Mouse (Mus musculus) Muller cell, postnatal 12 days (primary cell): Measurements from ENCODE around the gene Tmed10.

Source experiments
- DNase-seq: peaks from one replicate; pipeline ENCODE4 v3.0.0-alpha.2; 2015; ENCODE audit errors: inconsistent ontology term

Gene Tmed10

DNA sequence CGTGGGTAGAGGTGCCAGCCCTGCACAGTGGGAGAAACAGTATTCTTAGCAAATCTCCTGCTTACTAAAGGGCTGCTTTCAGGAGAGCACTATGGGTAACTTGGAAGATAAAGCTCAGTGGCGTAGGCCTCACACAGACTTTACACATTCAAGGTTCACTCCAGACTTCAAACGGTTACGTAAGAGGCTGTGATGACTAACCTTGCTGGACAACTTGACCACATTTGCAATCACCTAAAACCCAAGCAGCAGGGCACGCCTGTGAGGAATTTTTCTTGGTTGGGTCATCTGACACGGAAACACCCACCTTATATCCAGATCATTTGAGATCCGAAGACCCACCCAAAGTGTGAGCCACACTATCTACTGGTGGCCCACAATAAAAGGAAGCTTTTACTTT, 44.5 kb downstream of the Tmed10 start:
- DNase-seq: peak; percentile 17

DNA sequence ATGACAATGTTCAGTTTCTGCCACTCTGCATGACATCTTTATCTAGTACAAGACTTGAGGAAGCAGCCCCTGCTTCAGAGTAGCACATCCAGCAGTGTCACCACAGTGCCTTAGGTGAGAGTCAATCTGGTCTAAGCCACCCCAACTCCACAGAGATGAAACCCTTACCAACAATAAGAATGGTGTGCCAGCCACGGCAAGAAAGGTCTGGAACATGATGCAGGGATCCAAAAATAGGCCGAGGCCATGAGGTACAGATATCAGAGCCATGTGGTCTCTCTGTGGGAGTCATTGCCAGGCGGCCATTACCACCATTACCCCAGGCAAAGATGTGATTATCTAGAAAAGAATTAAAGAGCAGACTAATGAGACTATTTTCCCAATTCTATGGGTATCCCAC, 66.0 kb downstream of the Tmed10 start:
- no peak for DNase-seq

DNA sequence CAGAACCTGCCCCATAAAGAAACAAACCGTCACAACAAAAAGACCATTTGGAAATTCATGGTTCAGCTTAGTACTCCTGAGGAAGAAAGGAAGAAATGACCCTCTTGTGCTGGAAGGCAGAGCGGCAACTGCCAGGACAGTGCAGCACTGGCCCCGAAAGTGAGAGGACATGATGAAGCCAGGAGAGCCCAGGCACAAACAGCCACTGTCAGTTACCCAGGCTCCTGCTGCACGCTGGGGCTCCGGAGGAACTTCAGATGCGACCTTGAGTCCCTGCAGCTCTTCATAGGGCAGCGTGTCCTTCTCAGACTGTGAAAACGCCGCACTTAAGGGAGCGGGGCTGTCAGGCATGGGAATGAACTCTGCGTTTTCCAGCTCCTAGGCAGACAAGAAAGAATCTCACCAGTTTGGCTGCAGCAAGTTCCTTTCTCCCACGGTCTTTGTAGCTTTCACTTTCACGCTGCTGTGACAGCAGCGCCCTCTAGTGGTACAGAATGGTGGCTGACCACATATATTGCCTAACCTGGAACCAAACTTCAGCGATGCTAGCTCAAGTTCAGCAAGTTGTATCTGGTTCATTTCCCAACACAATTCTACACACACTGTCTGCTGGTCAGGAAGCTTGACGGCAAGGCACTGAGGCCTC, 69.3 kb downstream of the Tmed10 start:
- DNase-seq: peak; percentile 70

DNA sequence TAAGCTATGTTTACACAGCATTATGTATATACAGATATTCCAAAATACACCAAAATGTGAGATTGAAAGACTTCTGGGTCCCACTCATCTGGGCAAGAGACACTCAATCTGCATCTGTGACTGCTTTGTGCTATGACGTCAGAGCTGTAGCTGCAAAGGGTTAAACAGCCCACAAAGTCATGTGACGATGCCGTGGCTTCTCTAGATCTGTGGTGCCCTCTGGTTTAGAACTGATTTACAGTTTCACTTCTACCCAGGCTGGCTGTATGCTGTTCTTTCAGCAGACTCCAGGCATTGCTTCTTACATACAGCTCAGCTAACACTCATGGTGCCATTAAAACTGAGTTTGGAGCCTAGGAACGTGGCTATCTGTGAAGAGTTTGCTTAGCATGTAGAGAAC, 69.9 kb downstream of the Tmed10 start:
- DNase-seq: no peak

DNA sequence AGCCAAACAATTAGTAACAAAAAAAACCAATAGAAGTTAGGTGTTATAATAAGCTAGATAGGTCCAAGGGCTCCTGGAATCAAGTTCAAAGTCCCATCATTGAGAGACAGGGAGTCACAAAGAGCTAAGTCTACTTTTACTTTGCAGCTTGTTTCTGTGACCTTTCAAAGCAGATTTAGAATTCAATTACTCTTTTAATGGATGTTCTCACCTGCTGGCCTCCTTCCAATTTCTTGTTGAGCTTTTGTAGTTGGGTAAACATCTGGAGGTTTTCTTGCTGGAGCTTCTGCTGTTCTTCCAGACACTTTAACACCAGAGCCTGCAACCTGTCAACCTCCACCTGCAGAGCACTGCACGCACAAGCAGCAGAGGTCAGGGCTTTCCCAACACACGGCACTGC, 71.4 kb downstream of the Tmed10 start:
- DNase-seq: no peak

DNA sequence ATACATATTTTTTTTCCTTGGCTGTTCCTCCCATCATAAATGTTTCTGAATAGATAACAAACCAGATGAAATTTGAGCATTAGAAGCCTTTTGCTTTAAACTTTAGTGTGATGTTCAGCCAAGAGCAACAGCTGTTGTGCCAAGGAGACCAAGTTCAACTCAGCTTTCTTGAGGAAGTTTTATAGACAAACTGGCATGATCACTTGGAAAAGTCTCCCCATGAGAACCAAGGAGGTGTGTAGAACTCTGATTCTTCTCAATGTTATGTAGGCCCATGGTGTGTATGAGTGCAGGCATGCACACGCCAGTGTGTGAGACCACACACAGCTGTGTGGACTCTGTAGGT, 75.8 kb downstream of the Tmed10 start:
- no peak for DNase-seq

DNA sequence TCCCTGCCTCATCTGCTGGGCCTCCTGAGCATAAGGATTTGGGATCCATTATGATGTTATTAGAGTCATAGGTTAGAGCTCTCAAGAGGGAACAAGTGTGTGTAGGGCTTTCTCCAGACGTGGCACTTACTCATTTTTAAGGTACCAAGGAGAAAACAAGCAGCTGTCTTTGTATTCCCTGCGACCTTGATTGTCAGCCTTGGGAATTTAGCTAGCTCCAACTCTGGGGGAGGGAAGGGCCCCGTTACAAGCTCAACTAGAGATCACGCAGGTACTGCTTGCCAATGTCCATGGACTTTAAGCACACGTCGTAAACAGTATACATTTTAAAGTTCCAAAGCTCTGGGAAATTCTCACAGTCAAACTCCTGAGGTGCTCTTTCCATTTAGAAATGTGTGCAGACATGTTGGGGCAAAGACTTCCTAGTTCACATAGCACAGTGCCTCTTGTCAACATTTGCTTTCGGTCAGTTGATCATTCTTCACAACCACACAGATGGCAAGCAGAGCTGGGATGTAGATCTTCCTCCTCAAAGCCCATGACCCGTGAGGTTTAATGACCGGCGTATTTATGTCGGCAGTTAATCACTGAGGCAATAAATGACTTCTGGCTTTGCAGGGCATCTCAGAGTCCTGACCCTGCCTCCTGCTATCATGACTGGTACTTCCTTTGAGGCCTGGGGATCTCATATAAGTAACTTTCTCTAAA, 76.4 kb downstream of the Tmed10 start:
- no peak for DNase-seq

DNA sequence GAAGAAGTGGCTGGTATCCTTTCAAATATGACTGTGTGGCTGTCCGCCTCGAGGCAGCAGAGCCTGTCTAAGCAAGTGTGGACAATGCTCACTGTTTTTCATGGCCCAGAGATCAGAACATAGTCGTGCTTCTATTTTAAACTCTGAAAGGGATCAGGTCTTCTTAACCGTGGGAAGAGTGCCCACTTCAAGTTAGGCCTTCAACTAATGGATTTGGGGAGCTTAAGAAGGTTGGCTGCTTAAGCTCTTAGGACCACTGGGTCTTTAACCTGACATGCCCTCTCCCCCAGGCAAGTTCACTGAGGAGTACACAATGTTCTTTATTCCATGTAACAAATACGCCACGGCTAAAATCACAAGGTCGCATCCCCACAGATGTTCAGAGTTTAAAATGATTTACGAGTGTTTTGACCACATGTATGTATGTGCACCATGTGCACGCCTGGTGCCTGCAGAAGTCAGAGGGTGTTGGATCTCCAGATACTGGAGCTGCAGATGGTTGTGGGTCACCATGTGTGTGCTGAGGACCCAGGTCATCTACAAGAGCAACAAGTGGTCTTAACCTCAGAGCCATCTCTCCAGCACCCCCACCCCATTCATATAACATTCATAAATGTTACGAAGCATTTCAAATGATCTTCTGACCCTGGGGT, 77.2 kb downstream of the Tmed10 start:
- DNase-seq: no peak

DNA sequence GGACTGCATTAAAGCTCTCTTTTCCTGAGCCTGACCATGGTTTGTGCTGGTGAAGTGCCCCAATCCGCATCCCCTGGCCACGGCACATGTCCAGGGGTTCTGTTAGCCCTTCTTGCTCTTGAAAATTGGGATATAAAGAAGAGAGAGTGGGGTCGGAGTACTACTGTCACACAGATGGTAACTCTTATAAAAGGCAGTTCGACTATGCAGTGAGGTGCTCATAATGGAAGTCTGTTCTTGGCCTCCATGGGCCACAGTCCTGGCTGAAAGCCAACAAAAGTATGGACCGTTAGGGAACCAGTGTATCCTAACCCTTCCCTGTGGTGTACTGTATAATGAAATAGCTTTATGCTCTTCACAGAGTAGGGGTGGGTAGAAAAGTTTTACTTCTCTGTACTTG, 77.7 kb downstream of the Tmed10 start:
- no peak for DNase-seq

DNA sequence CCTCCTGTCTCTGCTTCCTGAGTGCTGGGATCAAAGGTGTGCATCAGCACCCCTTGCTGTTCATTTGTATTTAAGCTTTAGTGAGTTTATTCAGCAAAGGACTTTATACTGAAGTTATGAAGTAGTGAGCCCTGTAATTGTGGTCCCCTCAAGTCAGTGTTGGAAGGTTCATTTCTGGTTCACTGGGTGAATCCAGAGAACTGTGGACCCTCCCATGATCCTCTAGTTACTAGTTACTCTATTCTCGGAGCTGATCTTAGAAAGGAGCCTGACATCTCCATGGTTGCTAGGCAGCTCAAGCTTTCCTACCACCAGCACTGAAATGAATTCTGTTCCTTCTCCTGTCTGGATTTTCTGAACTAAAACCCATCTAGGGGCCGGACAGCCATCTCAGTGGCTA, 79.1 kb downstream of the Tmed10 start:
- no peak for DNase-seq

DNA sequence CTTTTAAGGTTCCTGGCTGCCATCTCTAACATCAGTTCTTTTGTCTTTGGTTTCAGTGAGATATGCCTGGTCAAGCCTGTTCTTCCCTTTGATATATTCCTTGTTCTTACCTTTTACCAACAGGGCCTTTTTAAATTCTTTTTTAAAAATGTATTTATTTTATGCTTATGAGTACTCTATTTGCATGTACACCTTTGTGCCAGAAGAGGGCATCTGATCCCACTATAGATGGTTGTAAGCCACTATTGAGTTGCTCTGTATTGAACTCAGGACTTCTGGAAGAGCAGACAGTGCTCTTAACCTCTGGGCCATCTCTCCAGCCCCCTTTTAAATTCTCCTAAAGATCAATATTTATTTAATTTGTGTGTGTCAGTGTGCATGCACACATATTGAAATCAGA, 81.7 kb downstream of the Tmed10 start:
- no peak for DNase-seq

DNA sequence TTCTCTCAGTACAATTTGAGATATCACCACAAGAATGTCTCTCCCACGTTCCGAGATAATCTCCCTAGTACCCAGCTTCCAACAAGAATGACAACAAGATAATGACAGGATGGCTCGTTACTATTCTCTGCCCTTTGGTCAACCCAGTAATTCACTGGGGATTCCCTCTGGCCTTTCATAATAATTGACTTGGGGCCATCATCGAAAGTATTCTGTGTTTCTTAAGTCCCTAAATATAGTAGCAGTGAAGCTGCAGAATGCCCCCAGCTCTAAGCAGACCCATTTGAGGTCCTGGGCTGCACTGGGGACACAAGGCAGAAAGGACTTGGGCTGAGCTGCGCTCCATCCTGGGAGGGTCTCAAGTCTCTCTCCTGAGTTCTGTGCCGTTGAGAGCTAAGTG, 82.4 kb downstream of the Tmed10 start:
- DNase-seq: no peak

DNA sequence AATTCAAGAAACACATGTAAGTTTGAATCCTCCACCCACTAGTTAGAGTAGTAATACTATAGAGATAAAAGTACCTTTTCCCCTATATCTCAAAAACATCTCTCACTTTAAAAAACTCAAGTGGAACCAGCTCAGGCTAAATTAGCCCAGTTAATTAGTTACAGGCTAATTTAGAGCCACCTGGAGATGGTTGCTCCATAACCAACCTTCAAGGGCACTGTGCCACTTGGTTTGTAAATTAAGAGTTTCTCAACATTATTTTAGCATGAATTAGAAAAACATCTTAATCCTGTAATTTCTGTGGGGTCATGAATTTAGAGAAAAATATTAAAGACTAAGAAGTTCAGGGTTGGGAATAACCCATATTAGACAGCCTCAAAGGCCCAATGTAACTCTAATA, 83.1 kb downstream of the Tmed10 start:
- DNase-seq: no peak

DNA sequence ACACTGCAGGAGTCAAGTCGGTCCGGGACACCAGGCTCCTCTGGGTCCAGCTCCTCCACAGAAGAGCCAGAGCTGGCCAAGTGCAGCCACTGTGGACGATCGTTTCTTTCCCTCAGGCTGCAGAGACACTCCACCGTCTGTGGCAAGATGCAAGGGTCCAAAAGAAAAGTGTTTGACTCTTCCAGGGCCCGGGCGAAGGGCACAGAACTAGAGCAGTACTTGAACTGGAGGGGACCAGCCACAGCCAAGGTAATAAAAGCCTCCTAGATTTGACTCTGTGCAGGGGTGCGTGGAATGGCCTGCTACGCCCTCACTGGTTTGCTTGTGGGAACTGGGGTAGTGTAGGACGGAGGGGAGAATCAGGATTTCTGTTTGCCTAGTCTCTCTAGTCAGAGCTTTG, 84.0 kb downstream of the Tmed10 start:
- DNase-seq: no peak
